Mouse (Mus musculus): Measurements from ENCODE around the gene Samd13. TPM values are rescaled to one million over a fixed set of nuclear protein-coding genes. Genes with fewer than 3 reads are reported as not detected.

Gene Samd13
- polyA plus RNA-seq, 1 experiment = 0.06 TPM

DNA sequence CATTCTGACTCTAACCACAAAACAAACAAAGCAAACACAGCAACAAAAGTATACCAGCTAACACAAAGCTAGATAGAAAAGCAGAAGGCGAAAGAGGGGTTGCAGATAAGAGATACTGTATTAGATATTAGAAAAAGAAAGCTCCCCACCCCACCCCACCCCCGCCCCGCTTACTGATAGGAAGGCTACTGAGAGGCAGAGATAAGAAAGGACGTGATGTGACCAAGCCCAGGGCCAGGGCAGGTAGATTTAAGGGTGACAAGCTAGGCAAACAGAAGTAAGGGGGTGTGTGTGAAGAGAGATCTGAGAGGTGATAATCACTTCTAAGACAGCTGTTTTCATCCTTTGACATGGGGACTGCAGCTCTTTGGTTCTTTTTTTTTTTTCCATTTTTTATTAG is 67.0 kb downstream of the Samd13 start:
- Histone ChIP-seq H3K79me2 (ENCODE audit: control insufficient read depth, insufficient read depth) (no peaks in the 10 kb centered on the region), H3K79me3 (ENCODE audit: low read depth) (no peaks in the 10 kb centered on the region), H3K36me3 (ENCODE audit: control insufficient read depth, insufficient read depth) (no peaks in the 10 kb centered on the region), H3K4me3 (ENCODE audit: insufficient read depth, poor library complexity, severe bottlenecking) (no peak overlapping the region), H3K27me3 (ENCODE audit: control insufficient read depth, insufficient read depth, insufficient read length) (no peaks in the 10 kb centered on the region), H3ac (ENCODE audit: control insufficient read depth, insufficient read length, low read depth) (no peak overlapping the region)
- TF ChIP-seq MAX (IDR thresholded peaks at IDR 0.05) (no peak), FOSL1 (IDR thresholded peaks at IDR 0.05; ENCODE audit: insufficient read depth, low read length, poor library complexity, severe bottlenecking) (no peak), CEBPB (IDR thresholded peaks at IDR 0.05; ENCODE audit: low read depth) (no peak), USF1 (IDR thresholded peaks at IDR 0.05; ENCODE audit: low read depth) (no peak), MYOD1 (IDR thresholded peaks at IDR 0.05; ENCODE audit: control insufficient read depth, insufficient read length, low read depth) (no peak), CTCF (IDR thresholded peaks at IDR 0.05; ENCODE audit: control insufficient read depth, insufficient read depth, insufficient read length) (no peak), MYOG (IDR thresholded peaks at IDR 0.05; ENCODE audit: control insufficient read depth, extremely low read depth, insufficient read length) (no peak)

DNA sequence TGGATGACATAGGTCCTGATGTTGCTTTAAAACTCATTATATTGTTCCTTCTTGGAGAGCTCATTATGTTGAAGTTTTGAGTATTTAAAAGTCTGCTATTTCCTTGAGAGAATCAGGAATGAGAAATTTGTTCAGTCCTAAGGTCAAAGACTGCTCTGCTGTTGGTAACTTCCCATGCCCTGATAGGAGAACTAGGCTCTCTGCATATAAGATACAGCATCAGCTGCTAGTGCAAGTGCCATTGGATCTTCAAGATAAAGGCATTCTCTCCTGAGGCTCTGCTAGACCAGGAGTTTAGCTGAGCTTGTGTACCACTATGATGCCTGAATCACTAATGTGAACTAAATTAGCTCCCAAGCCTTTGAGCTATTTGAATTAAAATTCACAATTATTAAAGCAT is 67.4 kb downstream of the Samd13 start:
- Histone ChIP-seq H3ac (ENCODE audit: control insufficient read depth, insufficient read length, low read depth) (no peak overlapping the region), H3K4me3 (ENCODE audit: insufficient read depth, poor library complexity, severe bottlenecking) (no peak overlapping the region), H3K79me3 (ENCODE audit: low read depth) (no peaks in the 10 kb centered on the region), H3K79me2 (ENCODE audit: control insufficient read depth, insufficient read depth) (no peaks in the 10 kb centered on the region), H3K36me3 (ENCODE audit: control insufficient read depth, insufficient read depth) (no peaks in the 10 kb centered on the region), H3K27me3 (ENCODE audit: control insufficient read depth, insufficient read depth, insufficient read length) (no peaks in the 10 kb centered on the region)
- TF ChIP-seq MAX (IDR thresholded peaks at IDR 0.05) = no peak
- TF ChIP-seq MYOD1 (IDR thresholded peaks at IDR 0.05; ENCODE audit: control insufficient read depth, insufficient read length, low read depth) = no peak
- no peak for TF ChIP-seq CTCF (IDR thresholded peaks at IDR 0.05; ENCODE audit: control insufficient read depth, insufficient read depth, insufficient read length)
- no peak for TF ChIP-seq USF1 (IDR thresholded peaks at IDR 0.05; ENCODE audit: low read depth)
- no peak for TF ChIP-seq FOSL1 (IDR thresholded peaks at IDR 0.05; ENCODE audit: insufficient read depth, low read length, poor library complexity, severe bottlenecking)
- no peak for TF ChIP-seq CEBPB (IDR thresholded peaks at IDR 0.05; ENCODE audit: low read depth)
- TF ChIP-seq MYOG (IDR thresholded peaks at IDR 0.05; ENCODE audit: control insufficient read depth, extremely low read depth, insufficient read length) = no peak

DNA sequence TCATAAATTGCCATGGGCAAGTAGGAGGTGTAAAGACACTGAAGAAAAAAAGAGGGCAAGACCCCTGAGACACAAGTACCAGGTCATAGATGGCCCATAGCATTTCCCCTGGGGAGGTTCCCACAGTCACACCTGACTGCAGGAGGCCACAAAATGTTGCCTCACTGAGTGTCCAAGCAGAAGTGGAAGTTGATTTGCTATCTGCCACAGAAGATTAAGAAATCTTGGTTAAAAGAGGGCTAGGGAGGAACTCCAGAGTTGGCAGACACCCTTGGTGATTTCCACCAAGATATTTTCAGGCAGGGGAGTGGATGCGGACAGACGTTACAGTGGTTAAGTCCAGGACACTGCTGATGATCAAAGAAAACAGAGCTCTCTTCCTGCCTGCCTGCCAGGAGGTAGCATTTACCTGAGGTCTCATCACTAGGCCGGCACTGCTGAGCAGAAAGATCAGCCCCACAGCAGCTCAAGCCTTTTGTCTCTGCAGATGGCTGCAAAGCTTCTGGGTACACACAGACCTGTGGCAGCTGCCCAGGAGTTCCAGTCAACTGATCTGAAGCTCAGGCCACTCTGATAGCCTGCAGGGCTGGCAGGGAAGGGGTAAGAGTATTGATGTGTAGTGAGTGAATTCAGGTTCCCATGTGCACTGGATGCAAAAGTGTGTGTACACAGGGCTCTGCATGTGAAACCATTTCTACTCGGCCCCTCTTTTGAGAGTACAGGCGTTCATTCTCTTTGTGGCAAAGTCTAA is 68.7 kb downstream of the Samd13 start:
- H3K4me3 ChIP-seq (ENCODE audit: insufficient read depth, poor library complexity, severe bottlenecking) = no peak overlapping the region
- no peaks in the 10 kb centered on the region for H3K79me2 ChIP-seq (ENCODE audit: control insufficient read depth, insufficient read depth)
- no peaks in the 10 kb centered on the region for H3K36me3 ChIP-seq (ENCODE audit: control insufficient read depth, insufficient read depth)
- H3K27me3 ChIP-seq (ENCODE audit: control insufficient read depth, insufficient read depth, insufficient read length) = no peaks in the 10 kb centered on the region
- TF ChIP-seq MYOD1 (IDR thresholded peaks at IDR 0.05; ENCODE audit: control insufficient read depth, insufficient read length, low read depth) (no peak), CEBPB (IDR thresholded peaks at IDR 0.05; ENCODE audit: low read depth) (no peak), FOSL1 (IDR thresholded peaks at IDR 0.05; ENCODE audit: insufficient read depth, low read length, poor library complexity, severe bottlenecking) (no peak), MAX (IDR thresholded peaks at IDR 0.05) (no peak), USF1 (IDR thresholded peaks at IDR 0.05; ENCODE audit: low read depth) (no peak), CTCF (IDR thresholded peaks at IDR 0.05; ENCODE audit: control insufficient read depth, insufficient read depth, insufficient read length) (no peak), MYOG (IDR thresholded peaks at IDR 0.05; ENCODE audit: control insufficient read depth, extremely low read depth, insufficient read length) (no peak)
- H3K79me3 ChIP-seq (ENCODE audit: low read depth) = no peaks in the 10 kb centered on the region
- H3ac ChIP-seq (ENCODE audit: control insufficient read depth, insufficient read length, low read depth) = no peak overlapping the region

DNA sequence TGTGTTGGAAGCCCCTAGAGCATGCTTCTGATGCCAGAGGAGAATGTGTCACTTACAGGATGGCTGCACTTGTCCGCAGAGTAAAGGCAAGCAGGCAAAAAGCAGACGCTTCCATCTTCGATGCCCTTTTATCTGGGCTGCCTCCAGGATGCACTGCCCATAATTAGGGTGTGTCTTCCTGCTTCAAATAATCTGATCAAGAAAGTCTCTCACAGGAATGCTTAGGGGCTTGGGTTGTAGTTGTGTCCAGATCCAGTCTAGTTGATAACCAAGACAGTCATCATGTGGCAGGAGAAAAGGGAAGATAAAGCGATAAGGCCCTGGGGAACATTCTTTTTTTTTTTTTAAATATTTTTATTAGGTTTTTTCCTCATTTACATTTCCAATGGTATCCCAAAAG is 69.9 kb downstream of the Samd13 start, which contains the start of gene Dnase2b:
Gene Dnase2b (minus strand): TSS at position 101 of the 400 bp plus-strand sequence.
- H3ac ChIP-seq (ENCODE audit: control insufficient read depth, insufficient read length, low read depth) = no peak within 1 kb of the TSS
- no peaks in the 10 kb centered on the region for H3K79me2 ChIP-seq (ENCODE audit: control insufficient read depth, insufficient read depth)
- TF ChIP-seq USF1 (IDR thresholded peaks at IDR 0.05; ENCODE audit: low read depth) = no peak
- TF ChIP-seq MYOG (IDR thresholded peaks at IDR 0.05; ENCODE audit: control insufficient read depth, extremely low read depth, insufficient read length) = no peak
- TF ChIP-seq MAX (IDR thresholded peaks at IDR 0.05) = no peak
- no peak for TF ChIP-seq MYOD1 (IDR thresholded peaks at IDR 0.05; ENCODE audit: control insufficient read depth, insufficient read length, low read depth)
- no peak for TF ChIP-seq CTCF (IDR thresholded peaks at IDR 0.05; ENCODE audit: control insufficient read depth, insufficient read depth, insufficient read length)
- no peak for TF ChIP-seq FOSL1 (IDR thresholded peaks at IDR 0.05; ENCODE audit: insufficient read depth, low read length, poor library complexity, severe bottlenecking)
- no peak for TF ChIP-seq CEBPB (IDR thresholded peaks at IDR 0.05; ENCODE audit: low read depth)
- no peak within 1 kb of the TSS for H3K4me3 ChIP-seq (ENCODE audit: insufficient read depth, poor library complexity, severe bottlenecking)
- H3K27me3 ChIP-seq (ENCODE audit: control insufficient read depth, insufficient read depth, insufficient read length) = no peaks in the 10 kb centered on the region
- no peaks in the 10 kb centered on the region for H3K36me3 ChIP-seq (ENCODE audit: control insufficient read depth, insufficient read depth)
- H3K79me3 ChIP-seq (ENCODE audit: low read depth) = no peaks in the 10 kb centered on the region

DNA sequence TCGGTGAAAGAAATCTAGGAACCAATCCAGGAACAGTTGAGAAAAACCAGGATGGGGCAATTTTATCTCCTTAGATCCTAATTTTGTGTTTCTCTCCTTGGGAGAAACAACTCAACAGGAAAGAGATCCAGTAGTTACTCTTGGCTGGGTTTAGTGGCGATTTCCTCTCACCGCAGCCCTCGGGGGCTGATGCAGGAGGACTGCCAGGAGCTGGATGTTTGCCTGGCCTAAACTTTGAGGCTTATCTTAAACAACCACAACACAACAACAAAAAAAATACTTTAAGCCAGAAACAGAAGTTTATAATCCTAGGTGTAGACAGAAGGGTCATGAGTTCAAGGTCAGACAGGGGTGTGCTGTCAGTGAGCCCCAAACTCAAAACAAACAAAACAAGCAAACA is 73.6 kb downstream of the Samd13 start:
- Histone ChIP-seq H3K79me2 (ENCODE audit: control insufficient read depth, insufficient read depth) (no peaks in the 10 kb centered on the region), H3K36me3 (ENCODE audit: control insufficient read depth, insufficient read depth) (no peaks in the 10 kb centered on the region), H3K79me3 (ENCODE audit: low read depth) (no peaks in the 10 kb centered on the region), H3K4me3 (ENCODE audit: insufficient read depth, poor library complexity, severe bottlenecking) (no peak overlapping the region), H3K27me3 (ENCODE audit: control insufficient read depth, insufficient read depth, insufficient read length) (no peaks in the 10 kb centered on the region), H3ac (ENCODE audit: control insufficient read depth, insufficient read length, low read depth) (no peak overlapping the region)
- TF ChIP-seq CEBPB (IDR thresholded peaks at IDR 0.05; ENCODE audit: low read depth) (no peak), MYOG (IDR thresholded peaks at IDR 0.05; ENCODE audit: control insufficient read depth, extremely low read depth, insufficient read length) (no peak), CTCF (IDR thresholded peaks at IDR 0.05; ENCODE audit: control insufficient read depth, insufficient read depth, insufficient read length) (no peak), USF1 (IDR thresholded peaks at IDR 0.05; ENCODE audit: low read depth) (no peak), MYOD1 (IDR thresholded peaks at IDR 0.05; ENCODE audit: control insufficient read depth, insufficient read length, low read depth) (no peak), MAX (IDR thresholded peaks at IDR 0.05) (no peak), FOSL1 (IDR thresholded peaks at IDR 0.05; ENCODE audit: insufficient read depth, low read length, poor library complexity, severe bottlenecking) (no peak)

All from C2C12 (cell line).